Mouse (Mus musculus): ENCODE measurements around the gene Fam162a. TPM values are rescaled to one million over a fixed set of nuclear protein-coding genes. Genes with fewer than 3 reads are reported as not detected.
A peak's percentile ranks its signal among the peaks of the same experiment; 100 is the strongest.
"Not testable (repeated sequence)": the region's sequence is repeated elsewhere in the genome, so short reads cannot be mapped to it uniquely, and the experiment has no call there.

Gene Fam162a
- polyA plus RNA-seq, 1 experiment: 178 TPM

GRCm38 (mm10) chr16:36041625-36042020 is 29.8 kb downstream of the Fam162a start:
- H3K79me2 ChIP-seq (ENCODE audit: control insufficient read depth, insufficient read depth): peaks cover 28% of the 10 kb centered on the region
- TF ChIP-seq CEBPB (IDR thresholded peaks at IDR 0.05; ENCODE audit: low read depth) (no peak), FOSL1 (IDR thresholded peaks at IDR 0.05; ENCODE audit: insufficient read depth, low read length, poor library complexity, severe bottlenecking) (no peak), CTCF (IDR thresholded peaks at IDR 0.05; ENCODE audit: control insufficient read depth, insufficient read depth, insufficient read length) (no peak), MYOG (IDR thresholded peaks at IDR 0.05; ENCODE audit: control insufficient read depth, extremely low read depth, insufficient read length) (no peak), USF1 (IDR thresholded peaks at IDR 0.05; ENCODE audit: low read depth) (no peak), MYOD1 (IDR thresholded peaks at IDR 0.05; ENCODE audit: control insufficient read depth, insufficient read length, low read depth) (no peak)

GRCm38 (mm10) chr16:36040640-36041624 is 30.5 kb downstream of the Fam162a start, which contains the start of gene Wdr5b:
Gene Wdr5b (plus strand): TSS chr16:36041190.
- Histone ChIP-seq H3K4me3 (ENCODE audit: insufficient read depth, poor library complexity, severe bottlenecking) (peak within 1 kb of the TSS; percentile 46), H3K79me2 (ENCODE audit: control insufficient read depth, insufficient read depth) (peaks cover 28% of the 10 kb centered on the region), H3K36me3 (ENCODE audit: control insufficient read depth, insufficient read depth) (peaks cover 28% of the 10 kb centered on the region), H3K79me3 (ENCODE audit: low read depth) (peaks cover 8% of the 10 kb centered on the region), H3K27me3 (ENCODE audit: control insufficient read depth, insufficient read depth, insufficient read length) (no peaks in the 10 kb centered on the region), H3ac (ENCODE audit: control insufficient read depth, insufficient read length, low read depth) (peak within 1 kb of the TSS; percentile 74)
- TF ChIP-seq CTCF (IDR thresholded peaks at IDR 0.05; ENCODE audit: control insufficient read depth, insufficient read depth, insufficient read length) (no peak), MAX (IDR thresholded peaks at IDR 0.05) (peak; percentile 23)

More at GRCm38 (mm10) chr16:36041625-36042020, 29.8 kb downstream of the Fam162a start:
- Histone ChIP-seq H3K4me3 (ENCODE audit: insufficient read depth, poor library complexity, severe bottlenecking) (peak overlapping the region; percentile 46), H3K36me3 (ENCODE audit: control insufficient read depth, insufficient read depth) (peaks cover 26% of the 10 kb centered on the region), H3K27me3 (ENCODE audit: control insufficient read depth, insufficient read depth, insufficient read length) (no peaks in the 10 kb centered on the region), H3ac (ENCODE audit: control insufficient read depth, insufficient read length, low read depth) (peak overlapping the region; percentile 74), H3K79me3 (ENCODE audit: low read depth) (peaks cover 8% of the 10 kb centered on the region)

GRCm38 (mm10) chr16:36028120-36028519 is 43.3 kb downstream of the Fam162a start:
- not testable (repeated sequence) for H3K27me3 ChIP-seq (ENCODE audit: control insufficient read depth, insufficient read depth, insufficient read length); H3ac ChIP-seq (ENCODE audit: control insufficient read depth, insufficient read length, low read depth); H3K79me3 ChIP-seq (ENCODE audit: low read depth); H3K4me3 ChIP-seq (ENCODE audit: insufficient read depth, poor library complexity, severe bottlenecking); H3K79me2 ChIP-seq (ENCODE audit: control insufficient read depth, insufficient read depth)
- peaks cover 60% of the 10 kb centered on the region for H3K36me3 ChIP-seq (ENCODE audit: control insufficient read depth, insufficient read depth)

GRCm38 (mm10) chr16:36016335-36016734 is 55.1 kb downstream of the Fam162a start:
- H3K27me3 ChIP-seq (ENCODE audit: control insufficient read depth, insufficient read depth, insufficient read length): no peaks in the 10 kb centered on the region
- H3K36me3 ChIP-seq (ENCODE audit: control insufficient read depth, insufficient read depth): peaks cover 53% of the 10 kb centered on the region
- H3K79me3 ChIP-seq (ENCODE audit: low read depth): no peaks in the 10 kb centered on the region
- no peaks in the 10 kb centered on the region for H3K79me2 ChIP-seq (ENCODE audit: control insufficient read depth, insufficient read depth)
- TF ChIP-seq USF1 (IDR thresholded peaks at IDR 0.05; ENCODE audit: low read depth) (no peak), CTCF (IDR thresholded peaks at IDR 0.05; ENCODE audit: control insufficient read depth, insufficient read depth, insufficient read length) (no peak), MAX (IDR thresholded peaks at IDR 0.05) (no peak), MYOG (IDR thresholded peaks at IDR 0.05; ENCODE audit: control insufficient read depth, extremely low read depth, insufficient read length) (no peak), FOSL1 (IDR thresholded peaks at IDR 0.05; ENCODE audit: insufficient read depth, low read length, poor library complexity, severe bottlenecking) (no peak), CEBPB (IDR thresholded peaks at IDR 0.05; ENCODE audit: low read depth) (no peak), MYOD1 (IDR thresholded peaks at IDR 0.05; ENCODE audit: control insufficient read depth, insufficient read length, low read depth) (no peak)
- H3K4me3 ChIP-seq (ENCODE audit: insufficient read depth, poor library complexity, severe bottlenecking): no peak overlapping the region
- no peak overlapping the region for H3ac ChIP-seq (ENCODE audit: control insufficient read depth, insufficient read length, low read depth)

DNA sequence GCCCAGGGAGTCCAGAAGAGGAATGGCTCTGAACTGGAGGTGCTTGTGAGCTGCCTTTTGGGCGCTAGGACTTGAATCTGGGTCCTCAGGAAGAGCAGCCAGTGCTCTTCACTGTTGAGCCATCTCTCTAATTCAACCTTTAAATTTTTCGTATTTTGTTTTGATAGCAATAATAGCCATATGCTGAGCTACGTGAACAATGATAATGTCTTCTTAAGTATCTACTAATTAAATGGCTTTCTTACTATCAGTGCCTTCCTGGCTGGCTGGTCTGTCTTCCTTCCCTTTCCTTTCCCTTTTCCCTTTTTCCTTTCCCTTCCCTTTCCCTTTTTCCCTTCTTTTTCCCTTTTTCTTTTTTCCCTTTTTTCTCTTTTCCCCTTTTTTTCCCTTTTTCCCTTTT is 63.0 kb downstream of the Fam162a start:
- no peak for TF ChIP-seq USF1 (IDR thresholded peaks at IDR 0.05; ENCODE audit: low read depth)
- TF ChIP-seq MYOD1 (IDR thresholded peaks at IDR 0.05; ENCODE audit: control insufficient read depth, insufficient read length, low read depth): no peak
- TF ChIP-seq CEBPB (IDR thresholded peaks at IDR 0.05; ENCODE audit: low read depth): no peak
- TF ChIP-seq FOSL1 (IDR thresholded peaks at IDR 0.05; ENCODE audit: insufficient read depth, low read length, poor library complexity, severe bottlenecking): no peak
- no peak for TF ChIP-seq MYOG (IDR thresholded peaks at IDR 0.05; ENCODE audit: control insufficient read depth, extremely low read depth, insufficient read length)
- no peak for TF ChIP-seq MAX (IDR thresholded peaks at IDR 0.05)
- TF ChIP-seq CTCF (IDR thresholded peaks at IDR 0.05; ENCODE audit: control insufficient read depth, insufficient read depth, insufficient read length): no peak
- no peaks in the 10 kb centered on the region for H3K27me3 ChIP-seq (ENCODE audit: control insufficient read depth, insufficient read depth, insufficient read length)
- no peaks in the 10 kb centered on the region for H3K79me2 ChIP-seq (ENCODE audit: control insufficient read depth, insufficient read depth)
- H3ac ChIP-seq (ENCODE audit: control insufficient read depth, insufficient read length, low read depth): no peak overlapping the region
- peaks cover 41% of the 10 kb centered on the region for H3K36me3 ChIP-seq (ENCODE audit: control insufficient read depth, insufficient read depth)
- peaks cover 1% of the 10 kb centered on the region for H3K79me3 ChIP-seq (ENCODE audit: low read depth)
- no peak overlapping the region for H3K4me3 ChIP-seq (ENCODE audit: insufficient read depth, poor library complexity, severe bottlenecking)

DNA sequence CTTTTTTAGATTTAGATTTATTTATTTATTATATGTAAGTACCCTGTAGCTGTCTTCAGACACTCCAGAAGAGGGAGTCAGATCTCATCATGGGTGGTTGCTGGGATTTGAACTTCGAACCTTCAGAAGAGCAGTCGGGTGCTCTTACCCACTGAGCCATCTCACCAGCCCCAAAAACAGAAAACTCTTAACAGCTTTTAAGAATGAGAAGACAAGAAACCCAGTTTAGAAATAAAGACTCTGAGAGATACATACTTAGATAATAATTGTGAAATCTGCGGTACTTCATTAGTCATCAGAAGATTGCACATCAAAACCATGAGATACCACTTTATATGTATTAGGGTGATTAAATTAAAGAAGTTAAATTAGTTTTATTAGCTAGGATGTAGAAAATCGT is 72.5 kb downstream of the Fam162a start:
- H3K27me3 ChIP-seq (ENCODE audit: control insufficient read depth, insufficient read depth, insufficient read length); H3K4me3 ChIP-seq (ENCODE audit: insufficient read depth, poor library complexity, severe bottlenecking); H3ac ChIP-seq (ENCODE audit: control insufficient read depth, insufficient read length, low read depth): not testable (repeated sequence)
- peaks cover 49% of the 10 kb centered on the region for H3K79me3 ChIP-seq (ENCODE audit: low read depth)
- peaks cover 18% of the 10 kb centered on the region for H3K36me3 ChIP-seq (ENCODE audit: control insufficient read depth, insufficient read depth)
- peaks cover 69% of the 10 kb centered on the region for H3K79me2 ChIP-seq (ENCODE audit: control insufficient read depth, insufficient read depth)

Other genes with a start within 250 kb of the Fam162a start
- 0.02 TPM for gene Parp14, start 200.1 kb downstream of the Fam162a start, polyA plus RNA-seq (2012; fragmentation: generic; extraction: Trizol)
- gene Parp9, start 133.1 kb downstream of the Fam162a start, polyA plus RNA-seq (2012; fragmentation: generic; extraction: Trizol): 0.66 TPM
- gene Dtx3l, start 132.4 kb downstream of the Fam162a start, polyA plus RNA-seq (2012; fragmentation: generic; extraction: Trizol): 0.41 TPM
- 8.3 TPM for gene Kpna1, start 92.8 kb downstream of the Fam162a start, polyA plus RNA-seq (2012; fragmentation: generic; extraction: Trizol)
- 1.6 TPM for gene Wdr5b, start 30.4 kb downstream of the Fam162a start, polyA plus RNA-seq (2012; fragmentation: generic; extraction: Trizol)
- gene Ccdc58, start 91 bp upstream of the Fam162a start, polyA plus RNA-seq (2012; fragmentation: generic; extraction: Trizol): 52.8 TPM
- gene Csta1, start 59.6 kb upstream of the Fam162a start, polyA plus RNA-seq (2012; fragmentation: generic; extraction: Trizol): not detected
- gene Stfa2l1, start 85.2 kb upstream of the Fam162a start, polyA plus RNA-seq (2012; fragmentation: generic; extraction: Trizol): not detected
- gene Gm5483, start 112.6 kb upstream of the Fam162a start, polyA plus RNA-seq (2012; fragmentation: generic; extraction: Trizol): not detected
- gene Gm5416, start 138.8 kb upstream of the Fam162a start, polyA plus RNA-seq (2012; fragmentation: generic; extraction: Trizol): not detected
- gene 2010005H15Rik, start 149.9 kb upstream of the Fam162a start, polyA plus RNA-seq (2012; fragmentation: generic; extraction: Trizol): 0.20 TPM
- not detected for gene Stfa1, start 205.4 kb upstream of the Fam162a start, polyA plus RNA-seq (2012; fragmentation: generic; extraction: Trizol)

Data from C2C12 (cell line).